Mouse (Mus musculus) neural tube, embryonic 14.5 days (tissue): ENCODE results near the gene Cacng8. TPM values are rescaled to one million over a fixed set of nuclear protein-coding genes. Genes with fewer than 3 reads are reported as not detected.
A peak's percentile ranks its signal among the peaks of the same experiment; 100 is the strongest.

Experiments
- ATAC-seq: fragments of 200-750 bp; cut with Nextera tagmentation; 2 replicates; pipeline ENCODE4 v1.8.0; 2017; ENCODE audit warnings: low read depth, mild to moderate bottlenecking, moderate TSS enrichment, moderate library complexity
- H3K27ac ChIP-seq: fragments of 300-500 bp; sonication (generic); 2 replicates; pipeline ENCODE4 v1.5.1; 2014; ENCODE audit warnings: low read depth, mild to moderate bottlenecking, control low read depth, low read length, moderate library complexity, mixed read lengths
- H3K27me3 ChIP-seq: fragments of 300-500 bp; sonication (generic); 2 replicates; pipeline ENCODE4 v1.6.1; 2014; ENCODE audit warnings: low read length; ENCODE audit not compliant: control insufficient read depth, insufficient read depth
- H3K36me3 ChIP-seq: fragments of 300-500 bp; sonication (generic); 2 replicates; pipeline ENCODE4 v1.6.1; 2014; ENCODE audit warnings: low read length, mixed read lengths; ENCODE audit not compliant: control insufficient read depth, insufficient read depth
- H3K4me1 ChIP-seq: fragments of 300-500 bp; sonication (generic); 2 replicates; pipeline ENCODE4 v1.6.1; 2014; ENCODE audit warnings: low read length; ENCODE audit not compliant: control insufficient read depth, insufficient read depth
- H3K4me2 ChIP-seq: fragments of 300-500 bp; sonication (generic); 2 replicates; pipeline ENCODE4 v1.6.1; 2014; ENCODE audit warnings: mild to moderate bottlenecking, low read depth, low read length, control low read depth
- H3K4me3 ChIP-seq: fragments of 300-500 bp; sonication (generic); 2 replicates; pipeline ENCODE4 v1.5.1; 2014; ENCODE audit warnings: low read depth, low read length, control low read depth, mixed read lengths
- H3K9ac ChIP-seq: fragments of 300-500 bp; sonication (generic); replicated peaks from 2 replicates; pipeline ENCODE4 v1.6.1; 2014; ENCODE audit warnings: low read depth, mild to moderate bottlenecking, control low read depth, low read length, mixed read lengths
- H3K9me3 ChIP-seq: fragments of 300-500 bp; sonication (generic); 2 replicates; pipeline ENCODE4 v1.6.1; 2016; ENCODE audit warnings: low read length; ENCODE audit not compliant: control insufficient read depth
- WGBS: fragments of 180-500 bp; shearing (Covaris S2); extraction: QIAGEN DNeasy Blood & Tissue Kit; methylation state at CpG from one replicate; pipeline ENCODE4 v1.1.7; 2014; 5-methylcytosine and 5-hydroxymethylcytosine counted together
- polyA plus RNA-seq: library from polyadenylated mRNA; unstranded; fragments of >200 nt; fragmentation: Nextera tagmentation; extraction: Ambion mirVana; gene quantifications from 2 replicates; pipeline ENCODE4 v1.2.1, GENCODE M21; 2014

Gene Cacng8
- polyA plus RNA-seq, 1 experiment from 2014 or later: 12.9 TPM

DNA sequence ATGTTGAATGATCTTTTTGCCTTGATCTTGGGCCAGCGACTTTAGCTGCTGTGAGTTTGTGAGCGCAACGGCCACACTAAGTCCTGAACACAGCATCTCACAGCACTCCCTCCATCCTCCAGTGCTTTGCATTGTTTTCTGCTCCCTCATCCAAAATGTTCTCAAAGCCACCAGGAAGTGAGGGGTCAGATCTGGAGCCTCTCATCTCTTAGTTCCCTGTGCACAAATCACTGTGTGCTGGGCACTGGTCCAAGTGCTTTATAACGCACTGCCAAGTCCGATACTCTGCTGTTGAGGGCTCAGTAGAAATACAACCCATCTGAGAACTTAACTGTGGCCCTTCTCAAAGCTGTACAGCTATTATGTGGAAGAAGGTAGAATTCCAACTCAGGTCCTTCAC, 47.5 kb downstream of the Cacng8 start:
- no peak overlapping the region for H3K4me3 ChIP-seq
- no peak for ATAC-seq
- no peaks in the 10 kb centered on the region for H3K9me3 ChIP-seq
- H3K9ac ChIP-seq: no peak overlapping the region
- no peaks in the 10 kb centered on the region for H3K27me3 ChIP-seq
- no peaks in the 10 kb centered on the region for H3K36me3 ChIP-seq
- WGBS: 62% methylated on average over 5 of the region's 5 CpGs
- no peak overlapping the region for H3K27ac ChIP-seq
- H3K4me1 ChIP-seq: no peaks in the 10 kb centered on the region
- H3K4me2 ChIP-seq: no peak overlapping the region

- WGBS: 93% methylated on average over 11 of the region's 11 CpGs
- no peaks in the 10 kb centered on the region for H3K9me3 ChIP-seq
- H3K27ac ChIP-seq: no peak overlapping the region
- no peak overlapping the region for H3K4me3 ChIP-seq
- no peaks in the 10 kb centered on the region for H3K36me3 ChIP-seq
- no peaks in the 10 kb centered on the region for H3K4me1 ChIP-seq
- no peaks in the 10 kb centered on the region for H3K27me3 ChIP-seq
- no peak for ATAC-seq
- no peak overlapping the region for H3K9ac ChIP-seq
- no peak overlapping the region for H3K4me2 ChIP-seq
Observed at GRCm38 (mm10) chr7:3439984-3440383, 49.5 kb downstream of the Cacng8 start.

DNA sequence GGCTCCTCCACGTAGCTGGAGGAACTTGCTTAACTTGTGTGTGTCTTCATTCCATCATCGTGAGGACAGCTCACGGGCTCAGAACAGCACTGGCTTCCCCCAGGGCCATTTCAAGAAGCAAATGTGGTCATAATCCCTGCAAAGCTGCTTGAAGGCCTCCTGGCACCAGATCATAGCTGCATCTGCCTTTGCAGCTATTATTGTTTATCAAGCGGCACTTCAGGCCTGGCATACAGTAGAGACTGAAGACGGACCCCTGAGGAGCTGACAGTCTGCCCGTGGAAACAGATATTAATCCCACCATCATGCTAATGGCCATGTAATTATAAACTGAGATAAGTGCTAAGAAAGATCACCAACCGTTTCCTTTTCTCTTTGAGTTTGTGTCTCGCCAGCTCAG, 50.0 kb downstream of the Cacng8 start:
- Histone ChIP-seq H3K4me2 (no peak overlapping the region), H3K4me1 (no peaks in the 10 kb centered on the region), H3K36me3 (no peaks in the 10 kb centered on the region), H3K9ac (no peak overlapping the region), H3K4me3 (no peak overlapping the region), H3K27me3 (no peaks in the 10 kb centered on the region), H3K27ac (no peak overlapping the region), H3K9me3 (no peaks in the 10 kb centered on the region)
- no peak for ATAC-seq
- WGBS: 69% methylated on average over 8 of the region's 8 CpGs

DNA sequence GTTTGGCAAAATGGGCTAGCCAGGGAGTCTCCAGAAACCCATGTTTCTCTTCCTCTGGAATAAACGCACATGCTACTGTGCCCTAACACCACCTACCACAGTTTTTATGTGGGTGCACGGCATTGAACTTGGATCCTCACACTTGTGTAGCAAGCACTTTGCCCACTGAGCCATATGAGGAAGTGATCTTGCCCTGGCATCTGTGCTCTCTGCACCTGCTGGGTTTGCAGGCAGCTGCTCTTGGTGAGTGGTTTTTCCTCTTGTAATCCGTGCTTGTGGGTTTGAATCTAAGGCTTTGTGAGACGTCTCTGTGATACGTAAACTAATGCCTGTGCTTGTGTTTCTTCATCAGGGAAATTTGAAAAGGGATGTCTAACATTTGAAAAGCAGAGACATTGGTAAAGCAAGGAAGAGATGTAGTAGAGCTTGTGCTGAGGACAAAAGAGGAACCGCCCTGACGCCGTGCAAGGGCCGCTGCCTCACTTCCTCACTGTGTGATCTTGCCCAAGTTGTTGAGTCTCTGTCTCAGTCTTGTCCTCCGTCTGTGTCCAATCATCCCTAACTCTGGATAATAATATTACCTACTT, 52.1 kb downstream of the Cacng8 start:
- Histone ChIP-seq H3K36me3 (no peaks in the 10 kb centered on the region), H3K9ac (no peak overlapping the region), H3K4me2 (no peak overlapping the region), H3K4me1 (no peaks in the 10 kb centered on the region), H3K9me3 (no peaks in the 10 kb centered on the region), H3K27ac (no peak overlapping the region), H3K4me3 (no peak overlapping the region), H3K27me3 (no peaks in the 10 kb centered on the region)
- WGBS: 83% methylated on average over 10 of the region's 10 CpGs
- ATAC-seq: no peak

DNA sequence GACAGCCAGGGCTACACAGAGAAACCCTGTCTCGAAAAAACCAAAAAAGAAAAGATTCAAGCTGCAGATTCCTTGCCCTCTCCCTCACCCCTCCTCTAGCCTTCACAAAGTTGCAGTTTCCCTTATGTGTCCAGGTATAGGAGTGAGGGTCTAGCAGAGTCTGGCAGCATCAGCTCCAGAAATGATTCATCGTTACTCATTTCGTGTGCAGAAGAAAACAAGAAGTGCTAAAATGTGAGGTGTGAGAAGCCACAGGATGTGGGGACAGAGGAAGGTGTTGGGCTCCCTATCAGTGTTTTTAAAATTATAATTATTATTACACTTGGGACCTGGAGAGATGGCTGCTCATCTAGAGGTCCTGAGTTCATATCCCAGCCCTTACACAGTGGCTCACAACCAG, 54.2 kb downstream of the Cacng8 start:
- no peak overlapping the region for H3K4me3 ChIP-seq
- no peak for ATAC-seq
- 87% methylated on average over 3 of the region's 3 CpGs for WGBS
- H3K4me1 ChIP-seq: no peaks in the 10 kb centered on the region
- H3K27ac ChIP-seq: no peak overlapping the region
- no peaks in the 10 kb centered on the region for H3K36me3 ChIP-seq
- no peaks in the 10 kb centered on the region for H3K9me3 ChIP-seq
- H3K9ac ChIP-seq: no peak overlapping the region
- H3K4me2 ChIP-seq: no peak overlapping the region
- H3K27me3 ChIP-seq: no peaks in the 10 kb centered on the region

- Histone ChIP-seq H3K9ac (no peak overlapping the region), H3K27ac (no peak overlapping the region), H3K27me3 (no peaks in the 10 kb centered on the region), H3K9me3 (no peaks in the 10 kb centered on the region), H3K36me3 (no peaks in the 10 kb centered on the region), H3K4me2 (no peak overlapping the region), H3K4me3 (no peak overlapping the region), H3K4me1 (no peaks in the 10 kb centered on the region)
- WGBS: 89% methylated on average over 3 of the region's 3 CpGs
- ATAC-seq: no peak
Observed at GRCm38 (mm10) chr7:3446584-3446983, 56.1 kb downstream of the Cacng8 start.

GRCm38 (mm10) chr7:3447026-3447425, 56.5 kb downstream of the Cacng8 start:
- WGBS: 80% methylated on average over 4 of the region's 4 CpGs
- Histone ChIP-seq H3K36me3 (no peaks in the 10 kb centered on the region), H3K4me3 (no peak overlapping the region), H3K4me1 (no peaks in the 10 kb centered on the region), H3K9ac (no peak overlapping the region), H3K4me2 (no peak overlapping the region), H3K9me3 (no peaks in the 10 kb centered on the region), H3K27me3 (no peaks in the 10 kb centered on the region), H3K27ac (no peak overlapping the region)
- ATAC-seq: no peak

- Histone ChIP-seq H3K36me3 (no peaks in the 10 kb centered on the region), H3K9me3 (no peaks in the 10 kb centered on the region), H3K4me3 (no peak overlapping the region), H3K9ac (no peak overlapping the region), H3K27me3 (no peaks in the 10 kb centered on the region), H3K4me1 (no peaks in the 10 kb centered on the region), H3K4me2 (no peak overlapping the region; the same call in 1 of the 2 replicates), H3K27ac (no peak overlapping the region)
- WGBS: 18% methylated on average over 15 of the region's 15 CpGs
- peak; percentile 78 for ATAC-seq
Observed at GRCm38 (mm10) chr7:3448737-3449454, 58.4 kb downstream of the Cacng8 start.

DNA sequence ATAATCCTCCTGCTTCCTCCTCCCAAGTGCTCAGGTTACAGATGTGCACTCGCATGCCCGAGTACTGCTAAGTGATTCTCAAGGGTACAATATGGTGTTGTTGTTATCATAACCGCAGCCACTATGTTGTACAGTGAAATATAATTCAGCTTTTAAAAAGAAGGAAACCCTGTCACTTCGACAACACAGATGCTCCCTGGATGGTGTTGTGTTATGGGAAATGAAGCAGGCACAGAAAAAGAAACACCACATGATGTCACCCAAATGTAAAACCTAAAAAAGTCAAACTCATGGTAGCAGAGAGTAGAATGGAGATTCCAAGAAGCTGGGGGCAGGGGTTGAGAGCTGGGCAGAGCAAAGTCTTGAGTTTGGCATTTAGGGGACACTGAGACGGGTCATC, 60.2 kb downstream of the Cacng8 start:
- no peaks in the 10 kb centered on the region for H3K36me3 ChIP-seq
- no peaks in the 10 kb centered on the region for H3K9me3 ChIP-seq
- no peak for ATAC-seq
- no peaks in the 10 kb centered on the region for H3K4me1 ChIP-seq
- no peak overlapping the region for H3K27ac ChIP-seq
- no peak overlapping the region for H3K4me2 ChIP-seq
- H3K9ac ChIP-seq: no peak overlapping the region
- no peaks in the 10 kb centered on the region for H3K27me3 ChIP-seq
- no peak overlapping the region for H3K4me3 ChIP-seq
- WGBS: 65% methylated on average over 5 of the region's 5 CpGs
